Mouse (Mus musculus): Measurements from ENCODE around the gene Arhgef2. TPM values are rescaled to one million over a fixed set of nuclear protein-coding genes. Genes with fewer than 3 reads are reported as not detected.
"Not testable (repeated sequence)": the region's sequence is repeated elsewhere in the genome, so short reads cannot be mapped to it uniquely, and the experiment has no call there.

Gene Arhgef2
- polyA plus RNA-seq, 1 experiment from 2014 or later: 97.9 TPM

- no peak for ATAC-seq (ENCODE audit: insufficient number of reproducible peaks, low FRiP score, low TSS enrichment, low read depth)
- Histone ChIP-seq H3K4me1 (peaks cover 35% of the 10 kb centered on the region), H3K9me3 (replicated peaks) (no peaks in the 10 kb centered on the region), H3K36me3 (peaks cover 29% of the 10 kb centered on the region), H3K27me3 (no peaks in the 10 kb centered on the region), H3K4me2 (replicated peaks) (no peak overlapping the region), H3K9ac (no peak overlapping the region), H3K4me3 (replicated peaks) (no peak overlapping the region), H3K27ac (replicated peaks) (no peak overlapping the region)
- WGBS: 43% methylated on average over 3 of the region's 3 CpGs
These were observed 14.7 kb upstream of the Arhgef2 start for GRCm38 (mm10) chr3:88591044-88591443.

GRCm38 (mm10) chr3:88591950-88592731 lies 13.6 kb upstream of the Arhgef2 start:
- Histone ChIP-seq H3K4me1 (peaks cover 35% of the 10 kb centered on the region), H3K9me3 (replicated peaks) (no peaks in the 10 kb centered on the region), H3K9ac (no peak overlapping the region), H3K4me3 (replicated peaks) (no peak overlapping the region), H3K27ac (replicated peaks) (no peak overlapping the region), H3K27me3 (no peaks in the 10 kb centered on the region), H3K36me3 (peaks cover 18% of the 10 kb centered on the region), H3K4me2 (replicated peaks) (no peak overlapping the region)
- ATAC-seq (ENCODE audit: insufficient number of reproducible peaks, low FRiP score, low TSS enrichment, low read depth): no peak
- WGBS: 29% methylated on average over 9 of the region's 9 CpGs

GRCm38 (mm10) chr3:88592942-88593576 lies 12.7 kb upstream of the Arhgef2 start:
- ATAC-seq (ENCODE audit: insufficient number of reproducible peaks, low FRiP score, low TSS enrichment, low read depth): no peak
- no peak overlapping the region for H3K9ac ChIP-seq

GRCm38 (mm10) chr3:88593893-88594580 lies 11.7 kb upstream of the Arhgef2 start:
- ATAC-seq (ENCODE audit: insufficient number of reproducible peaks, low FRiP score, low TSS enrichment, low read depth): no peak
- peak overlapping the region; percentile 6; the same call in 1 of the 2 replicates for H3K4me2 ChIP-seq (replicated peaks)

More at GRCm38 (mm10) chr3:88592942-88593576, 12.7 kb upstream of the Arhgef2 start:
- Histone ChIP-seq H3K4me2 (replicated peaks) (no peak overlapping the region), H3K4me1 (peaks cover 35% of the 10 kb centered on the region), H3K36me3 (peaks cover 9% of the 10 kb centered on the region), H3K4me3 (replicated peaks) (no peak overlapping the region), H3K9me3 (replicated peaks) (no peaks in the 10 kb centered on the region), H3K27me3 (no peaks in the 10 kb centered on the region), H3K27ac (replicated peaks) (no peak overlapping the region)
- WGBS: 77% methylated on average over 10 of the region's 10 CpGs

GRCm38 (mm10) chr3:88596547-88596946 lies 9.2 kb upstream of the Arhgef2 start:
- peaks cover 21% of the 10 kb centered on the region for H3K4me1 ChIP-seq
- H3K9ac ChIP-seq; H3K27ac ChIP-seq (replicated peaks); H3K27me3 ChIP-seq; ATAC-seq (ENCODE audit: insufficient number of reproducible peaks, low FRiP score, low TSS enrichment, low read depth); H3K4me2 ChIP-seq (replicated peaks); H3K9me3 ChIP-seq (replicated peaks); H3K36me3 ChIP-seq; H3K4me3 ChIP-seq (replicated peaks): not testable (repeated sequence)
- 70% methylated on average over 4 of the region's 4 CpGs for WGBS

More at GRCm38 (mm10) chr3:88593893-88594580, 11.7 kb upstream of the Arhgef2 start:
- Histone ChIP-seq H3K27me3 (no peaks in the 10 kb centered on the region), H3K36me3 (no peaks in the 10 kb centered on the region), H3K4me1 (peaks cover 35% of the 10 kb centered on the region), H3K27ac (replicated peaks) (0 out of 2 replicates have a peak overlapping the region, but pooled peaks have one; percentile 17), H3K9ac (no peak overlapping the region), H3K9me3 (replicated peaks) (no peaks in the 10 kb centered on the region), H3K4me3 (replicated peaks) (no peak overlapping the region)
- 40% methylated on average over 10 of the region's 10 CpGs for WGBS

GRCm38 (mm10) chr3:88602466-88602865 lies 3.3 kb upstream of the Arhgef2 start:
- no peak overlapping the region for H3K9ac ChIP-seq
- no peak for ATAC-seq (ENCODE audit: insufficient number of reproducible peaks, low FRiP score, low TSS enrichment, low read depth)
- no peak overlapping the region for H3K27ac ChIP-seq (replicated peaks)
- H3K27me3 ChIP-seq: no peaks in the 10 kb centered on the region
- H3K4me3 ChIP-seq (replicated peaks): no peak overlapping the region
- H3K9me3 ChIP-seq (replicated peaks): no peaks in the 10 kb centered on the region
- no peaks in the 10 kb centered on the region for H3K36me3 ChIP-seq
- no peak overlapping the region for H3K4me2 ChIP-seq (replicated peaks)
- peaks cover 5% of the 10 kb centered on the region for H3K4me1 ChIP-seq
- WGBS: 72% methylated on average over 4 of the region's 4 CpGs

- Histone ChIP-seq H3K4me2 (replicated peaks) (no peak overlapping the region), H3K27me3 (no peaks in the 10 kb centered on the region), H3K36me3 (no peaks in the 10 kb centered on the region), H3K4me1 (peaks cover 11% of the 10 kb centered on the region), H3K27ac (replicated peaks) (no peak overlapping the region), H3K9me3 (replicated peaks) (no peaks in the 10 kb centered on the region), H3K9ac (no peak overlapping the region), H3K4me3 (replicated peaks) (no peak overlapping the region)
- ATAC-seq (ENCODE audit: insufficient number of reproducible peaks, low FRiP score, low TSS enrichment, low read depth): 0 out of 2 replicates have a peak, but pooled peaks have one; percentile 45
- 18% methylated on average over 6 of the region's 6 CpGs for WGBS
These were observed 2.0 kb upstream of the Arhgef2 start for GRCm38 (mm10) chr3:88603714-88604161.

- H3K27me3 ChIP-seq: no peaks in the 10 kb centered on the region
- no peak overlapping the region for H3K4me3 ChIP-seq (replicated peaks)
- no peaks in the 10 kb centered on the region for H3K36me3 ChIP-seq
- no peaks in the 10 kb centered on the region for H3K9me3 ChIP-seq (replicated peaks)
- no peak overlapping the region for H3K4me2 ChIP-seq (replicated peaks)
- 86% methylated on average over 7 of the region's 7 CpGs for WGBS
- no peak overlapping the region for H3K27ac ChIP-seq (replicated peaks)
- no peak overlapping the region for H3K9ac ChIP-seq
- H3K4me1 ChIP-seq: peaks cover 11% of the 10 kb centered on the region
- no peak for ATAC-seq (ENCODE audit: insufficient number of reproducible peaks, low FRiP score, low TSS enrichment, low read depth)
These were observed 903 bp upstream of the Arhgef2 start for GRCm38 (mm10) chr3:88604863-88605262.

GRCm38 (mm10) chr3:88607065-88607757 lies 1.4 kb downstream of the Arhgef2 start:
- Histone ChIP-seq H3K36me3 (no peaks in the 10 kb centered on the region), H3K4me3 (replicated peaks) (peak overlapping the region; percentile 32), H3K4me2 (replicated peaks) (peak overlapping the region; percentile 58), H3K4me1 (peaks cover 11% of the 10 kb centered on the region), H3K9ac (0 out of 2 replicates have a peak overlapping the region, but pooled peaks have one; percentile 9), H3K27me3 (no peaks in the 10 kb centered on the region), H3K27ac (replicated peaks) (no peak overlapping the region), H3K9me3 (replicated peaks) (no peaks in the 10 kb centered on the region)
- peak; percentile 86 for ATAC-seq (ENCODE audit: insufficient number of reproducible peaks, low FRiP score, low TSS enrichment, low read depth)
- WGBS: under 1% methylated on average over 20 of the region's 20 CpGs

- Histone ChIP-seq H3K4me3 (replicated peaks) (peak overlapping the region; percentile 32), H3K9ac (0 out of 2 replicates have a peak overlapping the region, but pooled peaks have one; percentile 9), H3K4me1 (peaks cover 11% of the 10 kb centered on the region), H3K9me3 (replicated peaks) (no peaks in the 10 kb centered on the region), H3K4me2 (replicated peaks) (peak overlapping the region; percentile 58), H3K27me3 (no peaks in the 10 kb centered on the region), H3K36me3 (no peaks in the 10 kb centered on the region), H3K27ac (replicated peaks) (no peak overlapping the region)
- peak; percentile 32; the same call in 1 of the 2 replicates for ATAC-seq (ENCODE audit: insufficient number of reproducible peaks, low FRiP score, low TSS enrichment, low read depth)
- WGBS: 15% methylated on average over 10 of the region's 10 CpGs
These were observed 2.0 kb downstream of the Arhgef2 start for GRCm38 (mm10) chr3:88607758-88608138.

Data from embryonic facial prominence, embryonic 15.5 days (tissue).